Mouse (Mus musculus) kidney, postnatal 0 days (tissue): ENCODE data around the gene Cdkl5. TPM values are rescaled to one million over a fixed set of nuclear protein-coding genes. Genes with fewer than 3 reads are reported as not detected.

ENCODE experiments used
- ATAC-seq: fragments of 200-750 bp; cut with Nextera tagmentation; replicated peaks from 2 replicates; pipeline ENCODE4 v1.8.0; 2017; ENCODE audit warnings: low read depth, moderate number of reproducible peaks, moderate TSS enrichment, moderate library complexity; ENCODE audit not compliant: low FRiP score
- DNase-seq: peaks from one replicate; pipeline ENCODE4 v3.0.0-alpha.2; 2016; ENCODE audit warnings: low spot score
- H3K27ac ChIP-seq: fragments of 300-500 bp; sonication (generic); 2 replicates; pipeline ENCODE4 v1.5.1; 2014; ENCODE audit warnings: mild to moderate bottlenecking
- H3K27me3 ChIP-seq: fragments of 300-500 bp; sonication (generic); 2 replicates; pipeline ENCODE4 v1.6.1; 2014; ENCODE audit warnings: low read length, mixed read lengths; ENCODE audit not compliant: insufficient read depth
- H3K36me3 ChIP-seq: fragments of 300-500 bp; sonication (generic); 2 replicates; pipeline ENCODE4 v1.6.1; 2014; ENCODE audit warnings: low read length, mixed read lengths; ENCODE audit not compliant: insufficient read depth
- H3K4me1 ChIP-seq: fragments of 300-500 bp; sonication (generic); replicated peaks from 2 replicates; pipeline ENCODE4 v1.6.1; 2014; ENCODE audit warnings: antibody characterized with exemption, low read length, mixed read lengths; ENCODE audit not compliant: insufficient read depth
- H3K4me2 ChIP-seq: fragments of 300-500 bp; sonication (generic); 2 replicates; pipeline ENCODE4 v1.6.1; 2014; ENCODE audit warnings: mild to moderate bottlenecking, low read length, moderate library complexity, mixed read lengths
- H3K4me3 ChIP-seq: fragments of 300-500 bp; sonication (generic); replicated peaks from 2 replicates; pipeline ENCODE4 v1.5.1; 2014; ENCODE audit warnings: low read depth, low read length
- H3K9ac ChIP-seq: fragments of 300-500 bp; sonication (generic); 2 replicates; pipeline ENCODE4 v1.6.1; 2014; ENCODE audit warnings: low read depth, low read length
- H3K9me3 ChIP-seq: fragments of 300-500 bp; sonication (generic); replicated peaks from 2 replicates; pipeline ENCODE4 v1.6.1; 2016; ENCODE audit warnings: low read length, inconsistent platforms, mixed read lengths
- CTCF ChIP-seq: IDR thresholded peaks from 2 replicates; pipeline ENCODE4 v1.5.1; 2016; ENCODE audit warnings: antibody characterized with exemption, low read depth, mild to moderate bottlenecking, moderate library complexity
- WGBS: fragments of 180-500 bp; shearing (Covaris S2); extraction: QIAGEN DNeasy Blood & Tissue Kit; methylation state at CpG from one replicate; pipeline ENCODE4 v1.1.7; 2014; 5-methylcytosine and 5-hydroxymethylcytosine counted together
- polyA plus RNA-seq: library from polyadenylated mRNA; unstranded; fragments of >200 nt; fragmentation: Nextera tagmentation; extraction: Ambion mirVana; gene quantifications from 2 replicates; pipeline ENCODE4 v1.2.1, GENCODE M21; 2015

Cdkl5 gene
- 1.5 and 1.8 TPM in 2 replicates for polyA plus RNA-seq

DNA sequence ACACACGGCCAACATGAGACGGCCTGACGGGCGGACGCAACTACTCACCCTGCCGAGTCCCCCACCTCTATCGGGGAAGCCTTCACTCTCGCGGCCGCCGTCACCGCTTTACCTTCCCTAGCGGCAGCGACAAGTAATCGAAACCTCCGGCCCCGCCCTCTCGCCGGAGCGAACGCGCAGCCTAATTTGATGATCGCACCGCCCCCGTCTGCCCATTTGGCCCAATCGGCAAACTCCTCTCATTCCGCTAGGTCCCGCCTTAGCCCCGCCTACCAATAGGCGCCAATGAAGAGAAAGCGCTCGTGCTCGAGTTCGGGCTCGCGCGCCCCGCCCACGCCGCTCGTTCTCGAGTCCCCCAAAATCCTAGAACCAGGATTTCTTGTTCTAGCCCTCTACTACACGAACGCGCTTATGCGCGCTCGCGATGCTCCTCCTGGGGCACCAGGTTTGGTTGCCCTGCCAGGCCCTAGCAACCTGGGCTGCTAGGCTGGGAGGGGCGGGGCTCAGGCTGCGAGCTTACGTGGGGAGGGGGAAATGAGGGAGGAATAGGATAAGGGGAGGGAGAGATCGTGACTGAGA lies at the start of gene Cdkl5:
Cdkl5 (minus strand) TSS at position 162 of the 579 bp plus-strand sequence.
- 30% methylated on average over 53 of the region's 53 CpGs for WGBS

DNA sequence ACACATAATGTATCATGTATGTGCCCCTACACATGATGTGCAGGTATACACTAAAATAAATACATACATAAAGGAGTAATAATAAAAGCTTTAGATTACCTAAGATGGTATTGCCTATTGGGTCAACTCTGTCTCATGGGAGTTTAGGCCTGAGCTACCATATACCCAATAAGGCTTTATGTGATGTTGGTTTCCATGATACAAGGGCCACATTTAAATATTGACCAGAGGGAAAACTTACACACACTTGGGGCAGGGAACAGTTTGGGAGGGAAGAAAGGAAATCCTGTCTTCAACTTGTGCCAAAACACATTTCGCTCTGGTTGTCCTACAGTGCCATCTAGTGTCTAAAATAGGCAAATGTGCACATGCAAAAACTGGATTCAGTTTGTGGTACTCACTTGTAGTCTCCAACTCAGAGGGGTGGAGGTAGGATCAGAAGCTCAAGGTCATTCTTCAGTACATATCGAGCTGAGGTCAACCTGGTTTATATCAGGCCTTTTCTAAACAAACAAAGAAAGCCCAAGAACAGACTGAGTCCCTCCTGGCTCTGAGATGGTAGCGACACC lies 38.8 kb upstream of the Cdkl5 start:
- no peaks in the 10 kb centered on the region for H3K4me1 ChIP-seq
- no peak overlapping the region for H3K4me2 ChIP-seq
- WGBS, result 45% methylated on average over 3 of the region's 3 CpGs
- H3K9ac ChIP-seq, result no peak overlapping the region
- peak; percentile 59 for DNase-seq
- TF ChIP-seq CTCF, result peak; percentile 88
- no peaks in the 10 kb centered on the region for H3K9me3 ChIP-seq
- no peaks in the 10 kb centered on the region for H3K36me3 ChIP-seq
- no peaks in the 10 kb centered on the region for H3K27me3 ChIP-seq
- no peak overlapping the region for H3K4me3 ChIP-seq
- H3K27ac ChIP-seq, result no peak overlapping the region
- no peak for ATAC-seq

More for the DNA sequence above, at the start of gene Cdkl5:
- H3K4me3 ChIP-seq, result peak within 1 kb of the TSS; percentile 52
- TF ChIP-seq CTCF, result peak; percentile 40
- no peaks in the 10 kb centered on the region for H3K36me3 ChIP-seq
- 0 out of 2 replicates have a peak, but pooled peaks cover 4% of the 10 kb centered on the region for H3K27me3 ChIP-seq
- H3K27ac ChIP-seq, result 0 out of 2 replicates have a peak within 1 kb of the TSS, but pooled peaks have one; percentile 13
- ATAC-seq (peak; percentile 94), DNase-seq (peak; percentile 94)
- peak within 1 kb of the TSS; percentile 61 for H3K4me2 ChIP-seq
- H3K4me1 ChIP-seq, result no peaks in the 10 kb centered on the region
- no peaks in the 10 kb centered on the region for H3K9me3 ChIP-seq
- peak within 1 kb of the TSS; percentile 47 for H3K9ac ChIP-seq

DNA sequence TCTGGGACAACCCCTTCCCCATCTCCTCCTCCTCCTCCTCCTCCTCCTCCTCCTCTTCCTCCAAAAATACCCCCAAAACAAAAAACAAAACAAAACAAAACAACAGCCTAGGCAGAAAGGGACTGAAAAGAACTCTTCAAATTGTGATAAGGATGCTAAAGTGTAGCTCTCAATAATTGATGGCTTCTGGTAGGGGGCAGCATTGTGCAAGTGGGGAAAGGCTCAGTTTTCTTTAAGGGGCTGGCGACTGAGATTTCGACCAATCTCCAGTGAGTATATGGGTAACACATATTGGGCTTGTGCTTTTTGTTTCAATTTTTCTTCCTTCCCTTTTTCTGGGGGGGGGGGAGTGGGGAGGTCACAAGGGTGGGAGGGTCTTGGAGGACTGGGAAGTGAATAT lies 37.9 kb upstream of the Cdkl5 start:
- no peaks in the 10 kb centered on the region for H3K27me3 ChIP-seq
- no peaks in the 10 kb centered on the region for H3K4me1 ChIP-seq
- H3K9ac ChIP-seq, result no peak overlapping the region
- H3K27ac ChIP-seq, result no peak overlapping the region
- WGBS, result 65% methylated on average over 2 of the region's 2 CpGs
- no peaks in the 10 kb centered on the region for H3K9me3 ChIP-seq
- peak; percentile 57 for TF ChIP-seq CTCF
- H3K4me3 ChIP-seq, result no peak overlapping the region
- H3K36me3 ChIP-seq, result no peaks in the 10 kb centered on the region
- ATAC-seq, result no peak
- no peak overlapping the region for H3K4me2 ChIP-seq
- DNase-seq, result peak; percentile 9

DNA sequence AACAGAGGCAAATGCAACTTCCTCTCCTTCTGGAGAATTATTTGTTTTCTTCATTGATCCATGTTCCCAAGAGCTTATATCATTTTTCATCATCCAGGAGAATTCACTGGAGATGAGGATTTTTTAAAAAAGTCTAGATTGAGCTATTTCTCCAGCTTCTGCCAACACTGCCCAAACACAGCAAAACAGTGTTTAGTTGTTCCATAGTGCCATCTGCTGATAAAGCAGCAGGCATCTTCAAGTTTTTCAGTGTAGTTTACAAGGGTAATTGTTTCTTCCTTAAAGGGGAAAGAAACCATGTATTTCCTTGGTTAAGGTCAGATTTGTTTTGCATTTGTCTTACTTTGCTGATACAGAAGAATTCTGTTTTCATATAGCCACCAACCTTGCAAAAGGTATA lies 35.7 kb upstream of the Cdkl5 start:
- no peak overlapping the region for H3K4me2 ChIP-seq
- no peak overlapping the region for H3K9ac ChIP-seq
- H3K4me3 ChIP-seq, result no peak overlapping the region
- no peak for ATAC-seq
- peak; percentile 51 for TF ChIP-seq CTCF
- H3K4me1 ChIP-seq, result no peaks in the 10 kb centered on the region
- H3K27ac ChIP-seq, result no peak overlapping the region
- peak; percentile 32 for DNase-seq
- no peaks in the 10 kb centered on the region for H3K9me3 ChIP-seq
- H3K36me3 ChIP-seq, result no peaks in the 10 kb centered on the region
- no peaks in the 10 kb centered on the region for H3K27me3 ChIP-seq

DNA sequence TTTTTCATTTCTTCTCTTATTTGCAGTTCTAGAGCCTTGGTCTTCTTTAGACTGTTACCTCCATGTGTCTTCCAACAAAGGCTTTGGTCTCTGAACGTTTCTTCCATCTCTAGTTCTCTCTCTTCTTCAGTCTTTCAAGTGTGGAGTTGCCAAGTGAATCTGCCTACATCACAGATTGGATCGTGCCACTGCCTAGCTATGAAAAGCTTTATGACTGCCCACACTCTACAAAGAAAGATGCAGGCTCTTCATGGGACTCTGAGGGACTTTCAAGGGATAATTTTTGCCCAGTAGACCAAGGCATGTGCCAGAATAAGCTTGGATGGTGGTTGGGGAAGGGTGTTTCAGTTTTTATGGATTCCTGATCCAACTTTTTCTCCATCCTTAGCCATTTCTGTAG lies 30.0 kb upstream of the Cdkl5 start:
- no peaks in the 10 kb centered on the region for H3K36me3 ChIP-seq
- ATAC-seq, result no peak
- no peaks in the 10 kb centered on the region for H3K27me3 ChIP-seq
- no peak for TF ChIP-seq CTCF
- no peak overlapping the region for H3K4me3 ChIP-seq
- H3K4me2 ChIP-seq, result no peak overlapping the region
- 69% methylated on average over 2 of the region's 2 CpGs for WGBS
- no peaks in the 10 kb centered on the region for H3K4me1 ChIP-seq
- H3K9me3 ChIP-seq, result no peaks in the 10 kb centered on the region
- no peak for DNase-seq
- no peak overlapping the region for H3K9ac ChIP-seq
- no peak overlapping the region for H3K27ac ChIP-seq

DNA sequence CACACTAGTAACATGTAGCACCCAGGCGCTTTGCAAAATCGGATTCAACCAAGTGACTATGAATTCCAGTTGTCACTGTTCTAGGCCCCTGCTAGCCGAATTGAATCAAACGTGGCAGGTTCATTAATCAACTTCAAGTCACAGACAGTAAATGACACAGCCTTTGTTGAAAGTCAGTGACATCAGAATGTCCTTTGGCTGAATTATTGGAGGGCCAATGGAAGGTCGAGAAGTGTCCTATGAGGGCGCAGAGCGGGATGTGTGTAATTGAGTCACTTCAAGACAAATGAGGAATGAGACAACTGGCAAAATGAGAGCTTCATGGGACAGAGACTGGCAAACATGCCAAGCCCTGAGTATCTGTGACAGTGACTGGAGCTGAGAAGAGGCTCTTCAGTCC lies 27.0 kb upstream of the Cdkl5 start:
- DNase-seq (no peak), ATAC-seq (no peak)
- Histone ChIP-seq H3K9me3 (no peaks in the 10 kb centered on the region), H3K27ac (no peak overlapping the region), H3K4me2 (no peak overlapping the region), H3K4me1 (no peaks in the 10 kb centered on the region), H3K27me3 (no peaks in the 10 kb centered on the region), H3K4me3 (no peak overlapping the region), H3K36me3 (no peaks in the 10 kb centered on the region), H3K9ac (no peak overlapping the region)
- no peak for TF ChIP-seq CTCF
- WGBS, result 80% methylated on average over 7 of the region's 7 CpGs
